Mouse (Mus musculus) limb, embryonic 12.5 days (tissue): ENCODE data around the gene Themis2. TPM values are rescaled to one million over a fixed set of nuclear protein-coding genes. Genes with fewer than 3 reads are reported as not detected.

Source experiments
- ATAC-seq: fragments of 200-750 bp; cut with Nextera tagmentation; 2 replicates; pipeline ENCODE4 v1.8.0; 2017; ENCODE audit warnings: low read depth, moderate TSS enrichment; ENCODE audit not compliant: insufficient number of reproducible peaks, insufficient read depth, low FRiP score, low TSS enrichment
- H3K27ac ChIP-seq: fragments of 300-500 bp; sonication (generic); 2 replicates; pipeline ENCODE4 v1.5.1; 2016; ENCODE audit warnings: mild to moderate bottlenecking, moderate library complexity
- H3K27me3 ChIP-seq: fragments of 300-500 bp; sonication (generic); 2 replicates; pipeline ENCODE4 v1.6.1; 2016; ENCODE audit warnings: mild to moderate bottlenecking, moderate library complexity
- H3K36me3 ChIP-seq: fragments of 300-500 bp; sonication (generic); 2 replicates; pipeline ENCODE4 v1.6.1; 2016; ENCODE audit warnings: mild to moderate bottlenecking, moderate library complexity
- H3K4me1 ChIP-seq: fragments of 300-500 bp; sonication (generic); replicated peaks from 2 replicates; pipeline ENCODE4 v1.6.1; 2016
- H3K4me2 ChIP-seq: fragments of 300-500 bp; sonication (generic); 2 replicates; pipeline ENCODE4 v1.6.1; 2016; ENCODE audit warnings: mild to moderate bottlenecking, moderate library complexity
- H3K4me3 ChIP-seq: fragments of 300-500 bp; sonication (generic); replicated peaks from 2 replicates; pipeline ENCODE4 v1.5.1; 2016; ENCODE audit warnings: mild to moderate bottlenecking
- H3K9ac ChIP-seq: fragments of 300-500 bp; sonication (generic); replicated peaks from 2 replicates; pipeline ENCODE4 v1.6.1; 2016; ENCODE audit warnings: mild to moderate bottlenecking, moderate library complexity
- H3K9me3 ChIP-seq: fragments of 300-500 bp; sonication (generic); 2 replicates; pipeline ENCODE4 v1.6.1; 2016; ENCODE audit warnings: mild to moderate bottlenecking, moderate library complexity
- WGBS: fragments of 180-500 bp; shearing (Covaris S2); methylation state at CpG from one replicate; pipeline ENCODE4 v1.1.7; 2016; 5-methylcytosine and 5-hydroxymethylcytosine counted together
- polyA plus RNA-seq: library from polyadenylated mRNA; unstranded; fragments of >200 nt; fragmentation: Nextera tagmentation; extraction: Ambion mirVana; gene quantifications from 2 replicates; pipeline ENCODE4 v1.2.1, GENCODE M21; 2016

Themis2 gene
- polyA plus RNA-seq: 0.24 and 0.69 TPM in 2 replicates

GRCm38 (mm10) chr4:132796196-132796886 lies at the start of gene Themis2:
TSS of gene Themis2 (minus strand) at chr4:132796387.
- WGBS: 3% methylated on average over 21 of the region's 21 CpGs
- peak within 1 kb of the TSS; percentile 45; the same call in 1 of the 2 replicates for H3K9ac ChIP-seq
- H3K9me3 ChIP-seq: no peaks in the 10 kb centered on the region
- no peaks in the 10 kb centered on the region for H3K36me3 ChIP-seq
- 0 out of 2 replicates have a peak, but pooled peaks have one; percentile 42 for ATAC-seq
- no peak within 1 kb of the TSS for H3K27ac ChIP-seq
- peak within 1 kb of the TSS; percentile 35 for H3K4me3 ChIP-seq
- H3K4me2 ChIP-seq: peak within 1 kb of the TSS; percentile 55
- H3K4me1 ChIP-seq: peaks cover 7% of the 10 kb centered on the region; the same call in 1 of the 2 replicates
- peaks cover 42% of the 10 kb centered on the region for H3K27me3 ChIP-seq

GRCm38 (mm10) chr4:132843705-132844071 lies 47.5 kb upstream of the Themis2 start:
- Histone ChIP-seq H3K4me1 (peaks cover 16% of the 10 kb centered on the region), H3K4me3 (peak overlapping the region; percentile 90), H3K9me3 (no peaks in the 10 kb centered on the region), H3K27ac (peak overlapping the region; percentile 80), H3K36me3 (peaks cover 26% of the 10 kb centered on the region), H3K9ac (no peak overlapping the region), H3K27me3 (no peaks in the 10 kb centered on the region), H3K4me2 (peak overlapping the region; percentile 65)
- ATAC-seq: no peak
- WGBS: 85% methylated on average over 1 of the region's 1 CpGs

DNA sequence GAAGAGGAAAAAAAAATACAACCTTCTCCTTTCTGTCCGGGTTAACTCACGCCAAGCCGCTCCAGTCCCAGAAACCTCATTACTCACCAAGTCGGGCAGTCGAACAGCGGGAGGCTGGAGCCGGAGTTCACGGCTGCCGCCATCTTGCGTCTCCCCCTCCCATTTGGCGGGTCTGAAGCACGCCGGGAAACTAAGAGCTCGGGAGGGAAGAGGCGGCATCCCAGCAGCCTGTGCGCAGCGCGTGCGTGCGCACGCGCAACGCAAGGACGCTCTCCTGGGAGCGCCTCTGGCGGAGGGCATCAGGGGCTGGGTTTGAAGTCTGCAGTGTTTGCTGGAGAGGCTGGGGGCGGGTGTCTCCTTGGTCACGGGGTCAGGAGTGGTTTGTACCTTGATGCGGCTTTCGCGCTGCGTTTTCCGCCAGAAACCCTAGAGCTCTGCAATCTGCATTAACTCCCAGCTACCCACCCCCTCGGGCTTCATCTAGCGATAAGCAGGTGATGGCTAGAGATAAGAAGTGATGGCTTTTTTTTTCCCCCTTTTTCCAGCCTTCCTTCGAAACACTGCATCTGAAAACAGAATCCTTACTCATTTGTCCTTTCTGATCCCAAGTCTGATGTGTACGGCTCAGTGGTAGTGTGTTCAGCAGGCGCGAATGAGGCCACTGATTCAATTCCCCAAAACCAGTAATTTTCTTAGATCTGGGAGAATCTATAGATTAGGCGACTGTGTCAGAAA lies 47.0 kb upstream of the Themis2 start, which contains the start of gene Ppp1r8:
TSS of gene Ppp1r8 (minus strand) at position 200 of the 735 bp plus-strand sequence.
- peak; percentile 99 for ATAC-seq
- peak within 1 kb of the TSS; percentile 69 for H3K4me2 ChIP-seq
- WGBS: 1% methylated on average over 40 of the region's 40 CpGs

GRCm38 (mm10) chr4:132842281-132842906 lies 46.2 kb upstream of the Themis2 start:
- Histone ChIP-seq H3K36me3 (peaks cover 32% of the 10 kb centered on the region), H3K9me3 (no peaks in the 10 kb centered on the region), H3K9ac (peak overlapping the region; percentile 93), H3K4me1 (peaks cover 16% of the 10 kb centered on the region), H3K27ac (peak overlapping the region; percentile 80), H3K27me3 (no peaks in the 10 kb centered on the region), H3K4me2 (peak overlapping the region; percentile 69), H3K4me3 (peak overlapping the region; percentile 90)
- ATAC-seq: peak; percentile 73
- under 1% methylated on average over 30 of the region's 30 CpGs for WGBS

More for the DNA sequence above, 47.0 kb upstream of the Themis2 start, which contains the start of gene Ppp1r8:
- Histone ChIP-seq H3K27ac (peak within 1 kb of the TSS; percentile 80), H3K9ac (peak within 1 kb of the TSS; percentile 93), H3K4me1 (peaks cover 16% of the 10 kb centered on the region), H3K4me3 (peak within 1 kb of the TSS; percentile 90), H3K36me3 (peaks cover 27% of the 10 kb centered on the region), H3K9me3 (no peaks in the 10 kb centered on the region), H3K27me3 (no peaks in the 10 kb centered on the region)

DNA sequence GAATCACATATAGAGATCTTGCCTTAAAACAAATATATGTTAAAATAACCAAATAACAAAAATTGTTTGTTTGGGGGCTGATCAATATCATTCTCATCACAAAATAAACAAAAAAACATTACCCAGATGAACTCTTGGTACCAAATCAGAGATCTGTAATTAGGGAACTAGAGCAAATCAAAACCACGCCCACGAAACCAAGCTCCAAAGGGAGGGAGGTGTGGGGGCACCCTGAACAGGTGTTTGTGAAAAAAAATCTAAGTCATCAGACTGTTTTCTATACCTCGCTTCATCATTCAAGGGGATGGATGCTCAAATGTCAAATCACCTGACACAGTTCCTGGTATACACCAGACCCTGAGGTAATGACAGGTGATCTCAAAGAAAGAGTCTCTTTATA lies 45.3 kb upstream of the Themis2 start:
- no peak overlapping the region for H3K27ac ChIP-seq
- no peaks in the 10 kb centered on the region for H3K27me3 ChIP-seq
- no peak for ATAC-seq
- H3K4me3 ChIP-seq: peak overlapping the region; percentile 90
- H3K4me1 ChIP-seq: peaks cover 16% of the 10 kb centered on the region
- H3K9ac ChIP-seq: peak overlapping the region; percentile 93; the same call in 1 of the 2 replicates
- H3K4me2 ChIP-seq: peak overlapping the region; percentile 69
- no peaks in the 10 kb centered on the region for H3K9me3 ChIP-seq
- peaks cover 41% of the 10 kb centered on the region for H3K36me3 ChIP-seq
- WGBS: 87% methylated on average over 3 of the region's 3 CpGs

DNA sequence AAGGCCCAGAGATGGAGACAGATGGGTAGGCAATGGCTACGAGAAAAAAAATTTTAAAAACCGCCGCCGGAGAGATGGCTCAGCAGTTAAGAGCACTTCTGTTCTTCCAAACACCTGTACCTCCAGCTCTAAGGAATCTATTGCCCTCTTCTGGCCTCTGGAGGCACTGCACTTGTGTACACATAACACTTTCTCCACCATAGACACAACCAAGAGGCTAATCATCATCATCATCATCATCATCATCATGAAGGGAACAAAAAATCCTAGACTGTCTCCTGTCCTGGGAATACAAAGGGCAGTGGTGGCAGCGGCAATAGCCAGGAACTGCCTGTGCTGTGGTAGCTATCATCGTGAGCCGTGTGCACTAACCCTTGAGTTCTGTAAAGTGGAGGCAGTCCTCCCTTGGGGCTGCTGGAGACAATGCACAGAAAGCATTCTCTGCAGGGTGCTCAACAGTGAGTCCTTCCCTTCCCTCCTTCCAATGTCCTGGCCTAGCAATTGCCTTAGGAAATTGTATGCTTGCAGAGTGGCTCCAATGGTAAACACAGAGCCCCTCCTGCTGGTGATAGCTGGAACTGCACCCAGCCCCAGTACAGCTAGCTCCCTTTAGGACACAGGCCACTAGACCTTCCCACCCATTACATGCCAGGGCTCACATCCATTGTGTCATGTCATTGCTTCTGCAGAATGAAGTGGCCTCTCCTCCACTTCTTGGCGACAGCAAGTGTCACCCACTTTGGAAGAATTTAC lies 27.6 kb upstream of the Themis2 start:
- ATAC-seq: no peak
- Histone ChIP-seq H3K36me3 (peaks cover 45% of the 10 kb centered on the region), H3K27me3 (no peaks in the 10 kb centered on the region), H3K4me3 (no peak overlapping the region), H3K27ac (no peak overlapping the region), H3K4me1 (no peaks in the 10 kb centered on the region), H3K9me3 (peaks cover 30% of the 10 kb centered on the region), H3K9ac (no peak overlapping the region), H3K4me2 (no peak overlapping the region)
- WGBS: 75% methylated on average over 8 of the region's 8 CpGs

- H3K9me3 ChIP-seq: peaks cover 25% of the 10 kb centered on the region
- no peaks in the 10 kb centered on the region for H3K36me3 ChIP-seq
- no peaks in the 10 kb centered on the region for H3K4me1 ChIP-seq
- H3K9ac ChIP-seq: no peak overlapping the region
- no peak overlapping the region for H3K4me2 ChIP-seq
- H3K27ac ChIP-seq: no peak overlapping the region
- WGBS: 47% methylated on average over 2 of the region's 2 CpGs
- H3K4me3 ChIP-seq: no peak overlapping the region
- no peak for ATAC-seq
- no peaks in the 10 kb centered on the region for H3K27me3 ChIP-seq
Observed at GRCm38 (mm10) chr4:132818442-132818841, 22.3 kb upstream of the Themis2 start.

DNA sequence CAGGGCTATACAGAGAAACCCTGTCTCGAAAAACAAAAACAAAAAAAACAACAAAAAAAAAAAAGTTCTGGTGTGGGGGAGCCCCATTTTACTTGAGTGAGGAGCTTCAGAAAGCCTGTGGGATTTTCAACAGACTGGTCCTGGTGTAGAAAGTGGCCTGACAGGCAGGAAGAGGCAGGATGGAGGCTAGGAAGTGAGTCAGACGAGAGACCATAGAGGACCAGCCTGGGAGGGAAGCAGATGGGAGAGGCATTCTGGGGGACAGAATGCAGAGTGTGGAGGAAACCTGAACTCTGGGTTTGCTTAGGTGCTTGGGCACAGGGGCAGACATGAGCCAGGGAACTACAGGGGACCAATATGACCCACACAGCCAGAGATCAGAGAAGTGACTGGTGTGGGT lies 20.7 kb upstream of the Themis2 start:
- H3K36me3 ChIP-seq: no peaks in the 10 kb centered on the region
- H3K4me1 ChIP-seq: no peaks in the 10 kb centered on the region
- ATAC-seq: no peak
- no peak overlapping the region for H3K4me3 ChIP-seq
- no peak overlapping the region for H3K9ac ChIP-seq
- H3K27me3 ChIP-seq: no peaks in the 10 kb centered on the region
- WGBS: 57% methylated on average over 2 of the region's 2 CpGs
- H3K9me3 ChIP-seq: peaks cover 25% of the 10 kb centered on the region
- no peak overlapping the region for H3K27ac ChIP-seq
- H3K4me2 ChIP-seq: no peak overlapping the region

DNA sequence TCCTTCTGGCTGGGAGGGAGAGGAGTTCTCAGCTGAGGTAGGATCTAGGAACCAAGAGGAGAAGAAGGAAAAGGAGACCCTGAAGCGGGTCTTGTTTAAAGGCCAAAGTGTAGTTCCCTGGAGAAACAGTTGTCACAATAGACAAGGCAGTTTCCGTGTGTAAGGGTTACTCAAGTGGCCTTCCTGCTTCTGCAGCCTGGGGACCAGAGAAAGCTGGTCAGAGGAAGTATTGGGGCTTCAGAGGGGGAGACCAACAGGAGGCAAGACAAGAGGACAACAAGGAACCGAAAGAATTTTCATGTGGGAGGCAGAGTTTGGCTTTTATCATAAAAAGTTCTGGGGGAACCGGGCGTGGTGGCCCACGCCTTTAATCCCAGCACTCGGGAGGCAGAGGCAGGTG lies 20.2 kb upstream of the Themis2 start:
- Histone ChIP-seq H3K9ac (no peak overlapping the region), H3K27ac (no peak overlapping the region), H3K4me3 (no peak overlapping the region), H3K9me3 (peaks cover 26% of the 10 kb centered on the region), H3K4me1 (no peaks in the 10 kb centered on the region), H3K4me2 (no peak overlapping the region), H3K27me3 (no peaks in the 10 kb centered on the region), H3K36me3 (no peaks in the 10 kb centered on the region)
- ATAC-seq: no peak
- 85% methylated on average over 7 of the region's 7 CpGs for WGBS

GRCm38 (mm10) chr4:132809621-132810020 lies 13.4 kb upstream of the Themis2 start:
- ATAC-seq: no peak
- Histone ChIP-seq H3K9ac (no peak overlapping the region), H3K4me2 (no peak overlapping the region), H3K4me1 (no peaks in the 10 kb centered on the region), H3K27me3 (no peaks in the 10 kb centered on the region), H3K4me3 (no peak overlapping the region), H3K36me3 (no peaks in the 10 kb centered on the region), H3K27ac (no peak overlapping the region), H3K9me3 (peaks cover 12% of the 10 kb centered on the region; the same call in 1 of the 2 replicates)
- WGBS: 89% methylated on average over 5 of the region's 5 CpGs
